Mouse (Mus musculus) C2C12 (cell line): ENCODE measurements around the gene St8sia1.

ENCODE experiments used
- CTCF ChIP-seq: IDR thresholded peaks from one replicate; pipeline ENCODE4 v1.5.1; 2011; ENCODE audit not compliant: control insufficient read depth, insufficient read depth, insufficient read length
- USF1 ChIP-seq: IDR thresholded peaks from one replicate; pipeline ENCODE4 v1.6.1; 2011; ENCODE audit warnings: low read depth, mild to moderate bottlenecking, control low read depth, moderate library complexity

- TF ChIP-seq CTCF: no peak
- TF ChIP-seq USF1: no peak
Measured at GRCm38 (mm10) chr6:142825449-142825848, 138.8 kb downstream of the St8sia1 start.
